Mouse (Mus musculus) gonadal fat pad, adult 2 months (tissue): Measurements from ENCODE around the gene Flg. TPM values are rescaled to one million over a fixed set of nuclear protein-coding genes. Genes with fewer than 3 reads are reported as not detected.

ENCODE experiments used
- DNase-seq: peaks from one replicate; pipeline ENCODE4 v3.0.0-alpha.2; 2012; ENCODE audit warnings: low read depth
- polyA plus RNA-seq: library from polyadenylated mRNA; depleted of rRNA; stranded (reverse); fragments of >200 nt; gene quantifications from 2 replicates; pipeline ENCODE4 v1.2.3, GENCODE M21; 2012; rRNA removed

Gene Flg
- polyA plus RNA-seq: not detected in 2 replicates

GRCm38 (mm10) chr3:93273223-93273622 is at the start of gene Flg:
Flg (plus strand) TSS chr3:93273523.
- no peak for DNase-seq

DNA sequence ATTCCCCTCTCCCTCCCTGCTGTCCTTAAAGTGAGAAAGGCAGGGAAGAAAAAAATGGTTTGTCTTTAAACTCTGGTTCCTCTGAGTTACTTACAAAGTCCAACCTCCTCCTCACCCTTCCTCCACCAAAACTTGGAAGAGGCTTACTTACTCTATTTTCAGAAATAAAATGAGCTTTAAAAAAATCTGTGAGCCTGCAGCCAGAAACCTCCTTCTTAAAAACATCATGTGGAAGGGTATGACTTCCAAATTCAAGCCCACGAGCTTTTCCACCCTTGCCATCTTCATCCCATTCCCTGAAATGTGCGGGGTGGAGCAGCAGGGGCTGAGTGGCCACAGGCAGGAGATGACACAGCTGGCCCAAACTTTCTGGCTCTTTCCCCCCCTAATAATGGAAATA is 24.2 kb downstream of the Flg start:
- DNase-seq: no peak

DNA sequence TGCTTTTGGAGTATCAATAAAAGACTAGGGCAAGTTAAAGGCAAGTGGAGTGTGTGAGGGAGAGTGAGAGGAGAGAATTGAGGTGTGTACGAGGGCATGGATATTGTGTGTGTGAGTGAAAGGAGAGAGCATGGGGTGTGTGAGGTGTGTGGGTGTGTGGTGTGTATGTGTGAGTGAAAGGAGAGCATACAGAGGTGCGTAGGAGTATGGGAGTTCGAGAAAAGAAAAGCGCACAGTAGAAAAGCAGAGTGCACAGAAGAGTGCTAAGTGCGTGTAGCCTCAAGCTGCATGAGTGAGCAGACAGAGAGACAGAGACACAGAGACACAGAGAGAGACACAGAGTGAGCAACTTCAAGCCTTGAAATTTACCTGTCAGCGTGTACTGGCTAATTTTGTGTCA is 26.5 kb downstream of the Flg start:
- DNase-seq: no peak

- no peak for DNase-seq
Observed at GRCm38 (mm10) chr3:93301896-93302295, 28.6 kb downstream of the Flg start.

GRCm38 (mm10) chr3:93306142-93306541 is 32.8 kb downstream of the Flg start:
- no peak for DNase-seq

DNA sequence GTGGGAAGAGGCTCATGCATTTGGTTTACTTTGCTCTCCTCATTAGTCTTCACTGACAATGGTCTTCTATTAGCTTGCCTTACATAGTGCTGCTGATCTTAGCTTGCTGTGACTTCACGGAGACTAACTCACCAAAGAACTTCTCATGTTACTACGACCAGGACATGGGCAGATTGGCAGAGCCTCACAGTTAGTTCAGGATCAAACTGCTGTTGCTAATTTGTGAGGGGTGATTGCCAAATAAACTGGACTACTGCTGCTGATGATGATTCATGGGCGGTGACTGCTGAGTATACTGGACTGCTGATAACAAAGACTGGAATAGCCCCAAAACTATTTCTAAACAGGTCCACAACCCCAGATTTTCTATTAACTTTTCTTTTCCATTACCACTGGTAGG is 38.0 kb downstream of the Flg start:
- DNase-seq: no peak

GRCm38 (mm10) chr3:93314388-93314787 is 41.1 kb downstream of the Flg start:
- no peak for DNase-seq

GRCm38 (mm10) chr3:93319449-93319848 is 46.1 kb downstream of the Flg start, which contains the start of gene Hrnr:
Hrnr (plus strand) TSS chr3:93319749.
- no peak for DNase-seq

DNA sequence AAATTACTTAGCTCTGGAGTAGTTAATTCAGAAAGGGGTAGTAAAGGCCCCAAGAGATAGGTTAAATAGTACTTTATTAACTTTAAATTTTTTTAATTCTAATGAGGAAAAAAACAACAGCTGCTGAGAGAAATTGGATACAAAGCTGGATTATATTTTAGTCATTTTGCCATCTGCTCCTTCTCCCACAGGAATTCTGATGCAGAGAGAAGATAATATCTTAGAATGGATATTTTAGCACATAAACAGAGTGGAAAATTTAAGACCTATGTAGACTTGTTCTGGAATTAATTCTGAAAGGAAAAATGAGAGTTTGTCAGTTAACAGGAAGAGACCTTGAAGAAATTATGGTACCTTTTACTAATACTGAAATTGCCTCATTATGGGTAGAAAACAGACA is 64.4 kb downstream of the Flg start:
- DNase-seq: no peak

GRCm38 (mm10) chr3:93340021-93340420 is 66.7 kb downstream of the Flg start:
- no peak for DNase-seq

Other genes starting within 250 kb of the Flg start
- not detected in 2 replicates for gene Gm4858, start 204.7 kb upstream of the Flg start, polyA plus RNA-seq
- not detected in 2 replicates for gene Crnn, start 128.7 kb upstream of the Flg start, polyA plus RNA-seq
- gene Flg2, start 76.2 kb upstream of the Flg start, polyA plus RNA-seq: not detected in 2 replicates
- not detected in 2 replicates for gene Hrnr, start 46.2 kb downstream of the Flg start, polyA plus RNA-seq
- not detected in 2 replicates for gene Rptn, start 120.2 kb downstream of the Flg start, polyA plus RNA-seq
- 0.50 and 2.1 TPM in 2 replicates for gene Tchh, start 168.8 kb downstream of the Flg start, polyA plus RNA-seq
- gene Tchhl1, start 195.2 kb downstream of the Flg start, polyA plus RNA-seq: 0.11 and 0.32 TPM in 2 replicates
- gene S100a11, start 247.0 kb downstream of the Flg start, polyA plus RNA-seq: 596 and 600 TPM in 2 replicates